Mouse (Mus musculus) neural tube, embryonic 13.5 days (tissue): ENCODE measurements around the gene Usp13. TPM values are rescaled to one million over a fixed set of nuclear protein-coding genes. Genes with fewer than 3 reads are reported as not detected.
A peak's percentile ranks its signal among the peaks of the same experiment; 100 is the strongest.

Experiments used
- ATAC-seq: fragments of 200-750 bp; cut with Nextera tagmentation; 2 replicates; pipeline ENCODE4 v1.8.0; 2017; ENCODE audit warnings: low read depth, mild to moderate bottlenecking, moderate TSS enrichment, moderate library complexity
- H3K27ac ChIP-seq: fragments of 300-500 bp; sonication (generic); replicated peaks from 2 replicates; pipeline ENCODE4 v1.5.1; 2015; ENCODE audit warnings: moderate library complexity, mild to moderate bottlenecking, inconsistent platforms
- H3K27me3 ChIP-seq: fragments of 300-500 bp; sonication (generic); 2 replicates; pipeline ENCODE4 v1.6.1; 2015; ENCODE audit warnings: mild to moderate bottlenecking, inconsistent platforms
- H3K36me3 ChIP-seq: fragments of 300-500 bp; sonication (generic); 2 replicates; pipeline ENCODE4 v1.6.1; 2015; ENCODE audit warnings: mild to moderate bottlenecking, inconsistent platforms
- H3K4me1 ChIP-seq: fragments of 300-500 bp; sonication (generic); replicated peaks from 2 replicates; pipeline ENCODE4 v1.6.1; 2015; ENCODE audit warnings: inconsistent platforms
- H3K4me2 ChIP-seq: fragments of 300-500 bp; sonication (generic); 2 replicates; pipeline ENCODE4 v1.6.1; 2015; ENCODE audit warnings: inconsistent platforms, mild to moderate bottlenecking, moderate library complexity
- H3K4me3 ChIP-seq: fragments of 300-500 bp; sonication (generic); 2 replicates; pipeline ENCODE4 v1.5.1; 2015; ENCODE audit warnings: mild to moderate bottlenecking, inconsistent platforms
- H3K9ac ChIP-seq: fragments of 300-500 bp; sonication (generic); 2 replicates; pipeline ENCODE4 v1.6.1; 2015; ENCODE audit warnings: moderate library complexity, mild to moderate bottlenecking, inconsistent platforms
- H3K9me3 ChIP-seq: fragments of 300-500 bp; sonication (generic); 2 replicates; pipeline ENCODE4 v1.6.1; 2016; ENCODE audit warnings: inconsistent platforms
- WGBS: fragments of 180-500 bp; shearing (Covaris S2); methylation state at CpG from one replicate; pipeline ENCODE4 v1.1.7; 2015; 5-methylcytosine and 5-hydroxymethylcytosine counted together
- polyA plus RNA-seq: library from polyadenylated mRNA; unstranded; fragments of >200 nt; fragmentation: Nextera tagmentation; extraction: Ambion mirVana; gene quantifications from 2 replicates; pipeline ENCODE4 v1.2.1, GENCODE M21; 2015

Usp13 gene
- polyA plus RNA-seq, 1 experiment from 2014 or later, result 8.1 TPM

- Histone ChIP-seq H3K27me3 (no peaks in the 10 kb centered on the region), H3K4me2 (no peak overlapping the region), H3K9me3 (no peaks in the 10 kb centered on the region), H3K27ac (no peak overlapping the region), H3K36me3 (peaks cover 23% of the 10 kb centered on the region), H3K4me3 (no peak overlapping the region), H3K4me1 (no peaks in the 10 kb centered on the region), H3K9ac (no peak overlapping the region)
- no peak for ATAC-seq
- 95% methylated on average over 8 of the region's 8 CpGs for WGBS
Observed at GRCm38 (mm10) chr3:32886386-32886785, 69.0 kb downstream of the Usp13 start.

- H3K4me2 ChIP-seq, result no peak overlapping the region
- no peak overlapping the region for H3K4me3 ChIP-seq
- H3K27ac ChIP-seq, result no peak overlapping the region
- ATAC-seq, result no peak
- H3K27me3 ChIP-seq, result no peaks in the 10 kb centered on the region
- no peaks in the 10 kb centered on the region for H3K9me3 ChIP-seq
- H3K36me3 ChIP-seq, result peaks cover 14% of the 10 kb centered on the region; the same call in 1 of the 2 replicates
- no peaks in the 10 kb centered on the region for H3K4me1 ChIP-seq
- 93% methylated on average over 5 of the region's 5 CpGs for WGBS
- no peak overlapping the region for H3K9ac ChIP-seq
Observed at GRCm38 (mm10) chr3:32888886-32889285, 71.5 kb downstream of the Usp13 start.

- H3K36me3 ChIP-seq, result peaks cover 19% of the 10 kb centered on the region; the same call in 1 of the 2 replicates
- H3K4me3 ChIP-seq, result no peak overlapping the region
- H3K27ac ChIP-seq, result no peak overlapping the region
- ATAC-seq, result no peak
- H3K4me2 ChIP-seq, result no peak overlapping the region
- 95% methylated on average over 4 of the region's 4 CpGs for WGBS
- no peaks in the 10 kb centered on the region for H3K4me1 ChIP-seq
- H3K9me3 ChIP-seq, result no peaks in the 10 kb centered on the region
- no peaks in the 10 kb centered on the region for H3K27me3 ChIP-seq
- no peak overlapping the region for H3K9ac ChIP-seq
Observed at GRCm38 (mm10) chr3:32890174-32890573, 72.8 kb downstream of the Usp13 start.

- no peak overlapping the region for H3K27ac ChIP-seq
- ATAC-seq, result no peak
- H3K4me2 ChIP-seq, result no peak overlapping the region
- H3K27me3 ChIP-seq, result no peaks in the 10 kb centered on the region
- 69% methylated on average over 4 of the region's 4 CpGs for WGBS
- no peaks in the 10 kb centered on the region for H3K9me3 ChIP-seq
- H3K36me3 ChIP-seq, result peaks cover 14% of the 10 kb centered on the region
- 0 out of 2 replicates have a peak, but pooled peaks cover 4% of the 10 kb centered on the region for H3K4me1 ChIP-seq
- H3K4me3 ChIP-seq, result no peak overlapping the region
- H3K9ac ChIP-seq, result no peak overlapping the region
Observed at GRCm38 (mm10) chr3:32903462-32903861, 86.1 kb downstream of the Usp13 start.

GRCm38 (mm10) chr3:32904599-32904998 lies 87.3 kb downstream of the Usp13 start:
- no peak for ATAC-seq
- 71% methylated on average over 1 of the region's 1 CpGs for WGBS
- H3K27ac ChIP-seq, result no peak overlapping the region

GRCm38 (mm10) chr3:32905850-32906779 lies 88.8 kb downstream of the Usp13 start:
- H3K27ac ChIP-seq, result no peak overlapping the region
- H3K9ac ChIP-seq, result no peak overlapping the region
- H3K9me3 ChIP-seq, result no peaks in the 10 kb centered on the region
- H3K4me3 ChIP-seq, result no peak overlapping the region
- H3K36me3 ChIP-seq, result peaks cover 14% of the 10 kb centered on the region
- WGBS, result 74% methylated on average over 8 of the region's 8 CpGs
- no peak overlapping the region for H3K4me2 ChIP-seq
- H3K27me3 ChIP-seq, result no peaks in the 10 kb centered on the region
- peaks cover 7% of the 10 kb centered on the region; the same call in 1 of the 2 replicates for H3K4me1 ChIP-seq
- no peak for ATAC-seq

More at GRCm38 (mm10) chr3:32904599-32904998, 87.3 kb downstream of the Usp13 start:
- Histone ChIP-seq H3K4me3 (no peak overlapping the region), H3K27me3 (no peaks in the 10 kb centered on the region), H3K4me1 (0 out of 2 replicates have a peak, but pooled peaks cover 4% of the 10 kb centered on the region), H3K36me3 (peaks cover 14% of the 10 kb centered on the region), H3K9me3 (no peaks in the 10 kb centered on the region), H3K4me2 (no peak overlapping the region), H3K9ac (no peak overlapping the region)

GRCm38 (mm10) chr3:32908400-32908799 lies 91.1 kb downstream of the Usp13 start:
- H3K9me3 ChIP-seq, result no peaks in the 10 kb centered on the region
- H3K4me1 ChIP-seq, result peaks cover 7% of the 10 kb centered on the region; the same call in 1 of the 2 replicates
- H3K4me2 ChIP-seq, result no peak overlapping the region
- H3K36me3 ChIP-seq, result no peaks in the 10 kb centered on the region
- no peak overlapping the region for H3K4me3 ChIP-seq
- H3K27me3 ChIP-seq, result no peaks in the 10 kb centered on the region
- WGBS, result 95% methylated on average over 3 of the region's 3 CpGs
- ATAC-seq, result no peak
- no peak overlapping the region for H3K9ac ChIP-seq
- no peak overlapping the region for H3K27ac ChIP-seq

GRCm38 (mm10) chr3:32910071-32910551 lies 92.8 kb downstream of the Usp13 start:
- H3K27ac ChIP-seq, result no peak overlapping the region
- H3K4me3 ChIP-seq, result no peak overlapping the region
- peaks cover 14% of the 10 kb centered on the region for H3K36me3 ChIP-seq
- no peaks in the 10 kb centered on the region for H3K9me3 ChIP-seq
- H3K4me1 ChIP-seq, result peaks cover 7% of the 10 kb centered on the region; the same call in 1 of the 2 replicates
- no peak overlapping the region for H3K4me2 ChIP-seq
- H3K9ac ChIP-seq, result no peak overlapping the region
- H3K27me3 ChIP-seq, result no peaks in the 10 kb centered on the region
- peak; percentile 84 for ATAC-seq
- WGBS, result 68% methylated on average over 7 of the region's 7 CpGs

GRCm38 (mm10) chr3:32924168-32924567 lies 106.8 kb downstream of the Usp13 start:
- Histone ChIP-seq H3K9ac (no peak overlapping the region), H3K27ac (no peak overlapping the region), H3K4me3 (no peak overlapping the region), H3K9me3 (no peaks in the 10 kb centered on the region), H3K27me3 (no peaks in the 10 kb centered on the region), H3K4me2 (no peak overlapping the region), H3K36me3 (peaks cover 60% of the 10 kb centered on the region), H3K4me1 (no peaks in the 10 kb centered on the region)
- ATAC-seq, result peak; percentile 77
- WGBS, result 65% methylated on average over 6 of the region's 6 CpGs

- H3K4me2 ChIP-seq, result no peak overlapping the region
- H3K27ac ChIP-seq, result no peak overlapping the region
- no peaks in the 10 kb centered on the region for H3K36me3 ChIP-seq
- H3K9me3 ChIP-seq, result no peaks in the 10 kb centered on the region
- H3K9ac ChIP-seq, result no peak overlapping the region
- 77% methylated on average over 8 of the region's 8 CpGs for WGBS
- H3K27me3 ChIP-seq, result no peaks in the 10 kb centered on the region
- ATAC-seq, result no peak
- H3K4me3 ChIP-seq, result no peak overlapping the region
- H3K4me1 ChIP-seq, result no peaks in the 10 kb centered on the region
Observed at GRCm38 (mm10) chr3:32939802-32940501, 122.6 kb downstream of the Usp13 start.

GRCm38 (mm10) chr3:32947486-32947885 lies 130.1 kb downstream of the Usp13 start:
- Histone ChIP-seq H3K9me3 (no peaks in the 10 kb centered on the region), H3K27me3 (no peaks in the 10 kb centered on the region), H3K4me1 (no peaks in the 10 kb centered on the region; the same call in 1 of the 2 replicates), H3K4me2 (no peak overlapping the region), H3K4me3 (no peak overlapping the region), H3K9ac (no peak overlapping the region), H3K36me3 (no peaks in the 10 kb centered on the region), H3K27ac (no peak overlapping the region)
- no peak for ATAC-seq
- 88% methylated on average over 5 of the region's 5 CpGs for WGBS

- Histone ChIP-seq H3K27ac (no peak overlapping the region), H3K4me2 (no peak overlapping the region), H3K27me3 (no peaks in the 10 kb centered on the region)
Observed at GRCm38 (mm10) chr3:32951382-32951781, 134.0 kb downstream of the Usp13 start.

More at GRCm38 (mm10) chr3:32951382-32951781, 134.0 kb downstream of the Usp13 start:
- Histone ChIP-seq H3K4me1 (no peaks in the 10 kb centered on the region; the same call in 1 of the 2 replicates), H3K36me3 (no peaks in the 10 kb centered on the region), H3K9ac (no peak overlapping the region), H3K9me3 (no peaks in the 10 kb centered on the region), H3K4me3 (no peak overlapping the region)
- 0% methylated on average over 1 of the region's 1 CpGs for WGBS
- no peak for ATAC-seq
